Mouse (Mus musculus): Measurements from ENCODE around the gene Dgcr2. TPM values are rescaled to one million over a fixed set of nuclear protein-coding genes. Genes with fewer than 3 reads are reported as not detected.

The Dgcr2 gene
- polyA plus RNA-seq, 1 experiment from 2014 or later: 102 TPM

DNA sequence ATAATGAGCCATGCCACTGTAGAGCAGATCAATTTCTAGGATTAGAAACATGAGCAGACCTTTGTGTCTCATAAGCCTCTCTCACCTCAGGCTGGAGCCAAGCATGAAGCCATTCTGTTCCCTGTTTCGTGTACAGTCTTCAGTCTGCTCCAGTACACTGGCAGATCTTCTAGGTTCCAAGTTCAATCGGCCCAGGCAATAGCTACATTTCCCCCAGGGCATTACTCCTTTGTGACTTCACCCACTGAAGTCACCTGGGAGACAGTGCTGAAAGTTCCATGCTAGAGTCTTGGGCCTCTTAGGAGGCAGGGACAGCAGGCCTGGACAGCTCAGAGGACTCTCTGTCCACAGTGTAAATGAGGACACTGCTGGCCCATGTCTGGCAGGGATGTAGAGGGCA is 4.4 kb downstream of the Dgcr2 start, which contains the start of gene Tssk1:
Tssk1 (plus strand) TSS at position 301 of the 400 bp plus-strand sequence.
- 80% methylated on average over 2 of the region's 2 CpGs for WGBS
- H3K4me1 ChIP-seq (replicated peaks): peaks cover 21% of the 10 kb centered on the region
- ATAC-seq (ENCODE audit: insufficient number of reproducible peaks, insufficient read depth, low FRiP score, low TSS enrichment, low read depth): no peak
- H3K27me3 ChIP-seq: no peaks in the 10 kb centered on the region
- no peak within 1 kb of the TSS for H3K4me3 ChIP-seq (replicated peaks)
- no peaks in the 10 kb centered on the region for H3K9me3 ChIP-seq
- no peak within 1 kb of the TSS for H3K4me2 ChIP-seq
- no peak within 1 kb of the TSS for H3K27ac ChIP-seq
- H3K9ac ChIP-seq (replicated peaks): no peak within 1 kb of the TSS
- peaks cover 13% of the 10 kb centered on the region for H3K36me3 ChIP-seq

DNA sequence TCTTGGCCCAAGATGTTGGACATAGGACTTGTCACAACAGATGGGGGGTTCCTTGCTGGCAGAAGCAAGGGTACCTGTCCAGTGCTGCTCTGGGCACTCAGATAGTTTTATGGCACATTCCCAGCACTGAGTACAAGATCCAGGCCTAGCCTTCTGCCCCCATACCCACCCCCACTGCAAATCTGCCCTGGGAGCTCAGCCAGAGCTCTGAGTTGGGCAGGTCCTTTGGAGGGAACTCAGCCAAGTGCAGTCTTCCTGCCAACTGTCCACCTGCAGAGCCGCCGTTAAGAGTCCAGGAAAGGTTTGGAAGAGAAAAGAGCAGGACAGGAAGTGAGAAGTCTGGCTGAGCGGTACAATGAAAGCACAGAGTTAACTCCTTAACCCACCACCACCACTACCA is 5.8 kb downstream of the Dgcr2 start:
- Histone ChIP-seq H3K9ac (replicated peaks) (no peak overlapping the region), H3K9me3 (no peaks in the 10 kb centered on the region), H3K4me1 (replicated peaks) (peaks cover 21% of the 10 kb centered on the region), H3K27me3 (no peaks in the 10 kb centered on the region), H3K4me3 (replicated peaks) (no peak overlapping the region), H3K4me2 (no peak overlapping the region), H3K36me3 (peaks cover 4% of the 10 kb centered on the region; the same call in 1 of the 2 replicates), H3K27ac (no peak overlapping the region)
- ATAC-seq (ENCODE audit: insufficient number of reproducible peaks, insufficient read depth, low FRiP score, low TSS enrichment, low read depth): no peak
- WGBS: 78% methylated on average over 3 of the region's 3 CpGs

DNA sequence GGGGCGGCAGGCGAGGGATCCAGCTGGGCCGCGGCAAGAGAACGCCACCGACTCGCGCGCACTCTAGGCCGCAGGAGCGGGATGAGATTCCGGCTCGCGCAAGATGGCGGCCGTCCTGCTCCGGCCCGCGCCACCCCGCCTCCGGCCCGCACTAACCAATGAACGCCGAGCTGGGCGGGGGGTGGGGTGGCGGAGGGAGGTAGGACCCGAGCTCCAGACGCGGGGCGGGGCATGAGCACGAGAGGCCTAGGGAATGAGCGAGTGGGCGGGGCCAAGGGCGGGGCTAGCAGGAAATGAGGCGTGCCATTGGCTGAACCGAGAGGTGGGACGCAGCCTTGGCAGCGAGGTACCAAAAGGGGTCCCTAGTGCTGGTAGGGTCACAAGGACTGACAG is 6.8 kb downstream of the Dgcr2 start, which contains the start of gene Gm20518:
Gm20518 (minus strand) TSS at position 105 of the 393 bp plus-strand sequence.
- Histone ChIP-seq H3K36me3 (peaks cover 4% of the 10 kb centered on the region; the same call in 1 of the 2 replicates), H3K27ac (peak within 1 kb of the TSS; percentile 95), H3K9me3 (no peaks in the 10 kb centered on the region), H3K4me2 (peak within 1 kb of the TSS; percentile 93), H3K9ac (replicated peaks) (peak within 1 kb of the TSS; percentile 98), H3K4me3 (replicated peaks) (peak within 1 kb of the TSS; percentile 95), H3K27me3 (no peaks in the 10 kb centered on the region), H3K4me1 (replicated peaks) (peaks cover 26% of the 10 kb centered on the region)
- ATAC-seq (ENCODE audit: insufficient number of reproducible peaks, insufficient read depth, low FRiP score, low TSS enrichment, low read depth): peak; percentile 97
- under 1% methylated on average over 37 of the region's 38 CpGs for WGBS

DNA sequence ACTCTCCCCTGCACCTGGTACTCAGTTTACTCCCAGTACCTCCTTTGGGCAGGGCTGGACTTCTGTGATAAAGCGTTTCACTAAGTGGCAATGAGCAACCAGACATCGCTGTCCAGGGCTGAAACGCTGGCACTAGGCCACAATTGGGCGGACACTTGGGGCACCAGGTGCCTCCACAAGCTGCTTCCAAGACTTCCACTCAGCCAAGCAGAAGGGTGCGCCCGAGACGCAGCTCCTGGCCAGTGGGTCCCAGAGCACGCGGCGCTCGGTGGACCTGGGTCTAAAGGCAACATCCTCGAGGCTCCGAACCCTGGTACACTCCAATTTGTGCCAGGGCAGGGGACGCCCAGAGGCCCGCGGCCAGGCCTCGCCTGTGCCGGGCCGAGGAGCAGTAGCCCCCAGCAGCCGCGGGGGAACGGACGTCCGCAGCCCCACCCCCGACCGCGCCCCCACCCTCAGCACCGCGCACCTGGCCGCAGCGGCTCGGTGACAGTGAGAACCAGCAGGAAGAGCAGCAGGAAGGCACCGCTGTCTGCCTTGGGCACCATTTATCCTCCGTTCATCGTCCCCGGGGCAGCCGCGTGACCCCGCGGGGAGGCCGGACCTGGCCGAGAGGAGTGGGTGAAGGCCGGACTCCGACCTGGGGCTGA is 7.3 kb downstream of the Dgcr2 start:
- Histone ChIP-seq H3K27ac (peak overlapping the region; percentile 95), H3K27me3 (no peaks in the 10 kb centered on the region), H3K9me3 (no peaks in the 10 kb centered on the region), H3K4me3 (replicated peaks) (peak overlapping the region; percentile 95), H3K4me2 (peak overlapping the region; percentile 93), H3K9ac (replicated peaks) (peak overlapping the region; percentile 98), H3K36me3 (peaks cover 4% of the 10 kb centered on the region; the same call in 1 of the 2 replicates), H3K4me1 (replicated peaks) (peaks cover 26% of the 10 kb centered on the region)
- ATAC-seq (ENCODE audit: insufficient number of reproducible peaks, insufficient read depth, low FRiP score, low TSS enrichment, low read depth): peak; percentile 67
- WGBS: under 1% methylated on average over 44 of the region's 44 CpGs

DNA sequence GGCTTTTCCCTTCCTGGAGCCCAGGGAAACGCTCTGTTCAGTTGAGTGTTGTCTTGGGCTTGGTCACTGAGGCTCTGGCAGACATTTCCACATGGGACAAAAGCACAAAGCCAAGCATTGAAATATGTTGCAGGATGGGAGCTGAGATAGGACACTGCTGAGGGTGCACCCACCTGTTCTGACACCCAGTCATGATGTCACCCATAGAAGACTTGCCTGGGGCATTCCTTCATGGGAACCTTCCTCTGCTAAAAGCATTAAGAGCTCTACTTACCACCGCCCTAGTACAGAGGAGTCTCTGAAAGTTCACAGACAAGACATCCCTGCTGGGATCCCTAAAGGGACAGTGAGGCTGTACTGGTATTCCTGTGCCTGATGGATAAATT is 8.0 kb downstream of the Dgcr2 start:
- peaks cover 4% of the 10 kb centered on the region; the same call in 1 of the 2 replicates for H3K36me3 ChIP-seq
- no peaks in the 10 kb centered on the region for H3K9me3 ChIP-seq
- ATAC-seq (ENCODE audit: insufficient number of reproducible peaks, insufficient read depth, low FRiP score, low TSS enrichment, low read depth): no peak
- no peaks in the 10 kb centered on the region for H3K27me3 ChIP-seq
- peaks cover 26% of the 10 kb centered on the region for H3K4me1 ChIP-seq (replicated peaks)
- no peak overlapping the region for H3K27ac ChIP-seq
- H3K4me3 ChIP-seq (replicated peaks): peak overlapping the region; percentile 95
- peak overlapping the region; percentile 93 for H3K4me2 ChIP-seq
- 61% methylated on average over 2 of the region's 2 CpGs for WGBS
- peak overlapping the region; percentile 98 for H3K9ac ChIP-seq (replicated peaks)

DNA sequence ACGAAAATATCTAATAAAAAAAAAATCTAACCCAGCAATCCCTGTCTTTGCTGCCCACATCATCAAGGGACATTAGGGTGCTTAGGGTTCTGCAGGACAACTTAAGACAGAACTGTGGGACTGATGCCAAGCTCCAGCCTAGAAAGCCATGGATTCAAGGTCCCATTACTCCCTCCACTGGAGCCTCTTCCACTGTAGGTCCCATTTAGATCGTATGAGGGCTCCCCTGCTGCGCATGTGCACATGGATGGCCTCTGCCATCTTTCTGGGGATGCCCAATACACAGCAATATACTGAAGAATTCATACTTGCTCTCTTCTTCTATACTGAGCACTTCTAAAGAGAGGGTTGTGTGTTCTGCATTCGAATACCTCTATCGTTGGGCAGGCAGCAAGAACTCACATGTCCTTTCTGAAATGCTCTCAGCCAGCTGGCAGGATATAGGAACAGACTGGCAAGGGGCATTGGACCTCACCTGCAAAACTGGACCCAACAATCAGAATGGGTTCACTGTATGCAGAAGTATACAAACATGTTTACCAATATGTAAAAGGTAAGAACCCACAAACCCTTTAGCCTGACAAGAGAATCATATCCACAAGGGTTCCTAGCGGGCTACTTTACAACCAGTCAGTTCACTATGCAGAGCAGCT is 8.5 kb downstream of the Dgcr2 start:
- ATAC-seq (ENCODE audit: insufficient number of reproducible peaks, insufficient read depth, low FRiP score, low TSS enrichment, low read depth): no peak
- WGBS: 85% methylated on average over 6 of the region's 6 CpGs
- Histone ChIP-seq H3K9me3 (no peaks in the 10 kb centered on the region), H3K9ac (replicated peaks) (peak overlapping the region; percentile 98), H3K4me1 (replicated peaks) (peaks cover 26% of the 10 kb centered on the region), H3K27me3 (no peaks in the 10 kb centered on the region), H3K36me3 (peaks cover 9% of the 10 kb centered on the region; the same call in 1 of the 2 replicates), H3K4me3 (replicated peaks) (peak overlapping the region; percentile 95), H3K4me2 (peak overlapping the region; percentile 93), H3K27ac (no peak overlapping the region)

DNA sequence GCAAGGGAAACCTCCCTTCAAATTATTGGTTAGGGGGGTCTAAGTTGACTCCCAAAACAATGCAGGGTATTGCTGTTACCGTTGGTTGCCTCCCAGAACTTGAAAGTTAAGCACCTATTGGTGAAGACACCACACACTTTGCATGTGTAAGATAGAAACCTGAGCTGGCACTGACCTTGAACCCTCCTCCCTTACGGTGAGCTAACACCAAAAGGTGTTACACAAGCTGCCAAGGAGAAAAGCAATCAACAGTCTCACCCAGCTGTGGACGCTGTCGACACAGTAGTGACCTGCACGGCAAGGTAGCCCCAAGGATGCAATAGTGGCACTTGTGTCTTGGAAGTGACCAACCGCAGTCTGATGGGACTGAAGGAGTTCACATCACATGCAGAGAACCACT is 14.2 kb downstream of the Dgcr2 start:
- WGBS: 83% methylated on average over 6 of the region's 6 CpGs
- Histone ChIP-seq H3K36me3 (peaks cover 43% of the 10 kb centered on the region), H3K9ac (replicated peaks) (no peak overlapping the region), H3K27me3 (no peaks in the 10 kb centered on the region), H3K27ac (no peak overlapping the region), H3K4me1 (replicated peaks) (peaks cover 9% of the 10 kb centered on the region; the same call in 1 of the 2 replicates), H3K4me3 (replicated peaks) (no peak overlapping the region), H3K4me2 (no peak overlapping the region), H3K9me3 (no peaks in the 10 kb centered on the region)
- no peak for ATAC-seq (ENCODE audit: insufficient number of reproducible peaks, insufficient read depth, low FRiP score, low TSS enrichment, low read depth)

DNA sequence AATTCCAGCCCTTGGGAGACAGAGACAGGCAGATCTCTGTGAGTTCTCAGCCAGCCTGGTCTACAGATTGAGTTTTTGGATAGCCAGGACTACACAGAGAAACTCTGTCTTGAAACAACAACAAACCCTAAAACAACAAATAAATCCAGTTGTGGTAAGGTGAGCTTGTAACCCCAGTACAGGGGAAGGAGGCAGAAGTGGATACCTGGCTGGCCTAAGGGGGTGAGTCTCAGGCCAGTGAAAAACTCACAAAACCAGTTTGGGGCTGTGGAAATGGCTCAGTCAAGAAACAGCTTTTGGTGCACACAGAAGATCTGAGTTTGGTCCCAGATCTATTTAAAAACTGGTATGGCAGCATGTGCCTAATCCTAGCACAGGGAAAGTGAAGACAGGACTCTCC is 16.2 kb downstream of the Dgcr2 start:
- no peak overlapping the region for H3K4me3 ChIP-seq (replicated peaks)
- no peaks in the 10 kb centered on the region for H3K27me3 ChIP-seq
- H3K4me1 ChIP-seq (replicated peaks): peaks cover 9% of the 10 kb centered on the region; the same call in 1 of the 2 replicates
- ATAC-seq (ENCODE audit: insufficient number of reproducible peaks, insufficient read depth, low FRiP score, low TSS enrichment, low read depth): no peak
- no peak overlapping the region for H3K9ac ChIP-seq (replicated peaks)
- peaks cover 3% of the 10 kb centered on the region; the same call in 1 of the 2 replicates for H3K9me3 ChIP-seq
- H3K27ac ChIP-seq: no peak overlapping the region
- peaks cover 59% of the 10 kb centered on the region for H3K36me3 ChIP-seq
- no peak overlapping the region for H3K4me2 ChIP-seq

DNA sequence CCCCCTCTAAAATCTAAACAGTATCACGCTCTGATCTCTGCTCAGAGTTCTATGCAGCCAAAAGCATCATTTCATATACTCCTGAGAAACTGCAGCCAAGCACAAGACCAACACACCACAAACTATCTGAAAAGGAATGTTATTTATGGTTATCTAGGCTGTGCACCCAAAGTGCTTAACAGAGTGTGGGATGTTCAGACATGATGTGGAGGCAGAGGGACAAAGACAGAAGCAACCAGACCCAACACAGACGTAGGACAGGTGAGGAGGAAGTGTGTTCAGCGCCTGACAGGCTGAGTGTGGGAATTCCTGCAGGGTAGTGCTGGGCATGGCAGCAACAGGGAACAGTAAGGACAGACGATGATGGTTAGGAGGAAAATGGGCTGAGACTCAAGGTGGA is 18.8 kb downstream of the Dgcr2 start:
- Histone ChIP-seq H3K36me3 (peaks cover 56% of the 10 kb centered on the region), H3K27ac (no peak overlapping the region)

DNA sequence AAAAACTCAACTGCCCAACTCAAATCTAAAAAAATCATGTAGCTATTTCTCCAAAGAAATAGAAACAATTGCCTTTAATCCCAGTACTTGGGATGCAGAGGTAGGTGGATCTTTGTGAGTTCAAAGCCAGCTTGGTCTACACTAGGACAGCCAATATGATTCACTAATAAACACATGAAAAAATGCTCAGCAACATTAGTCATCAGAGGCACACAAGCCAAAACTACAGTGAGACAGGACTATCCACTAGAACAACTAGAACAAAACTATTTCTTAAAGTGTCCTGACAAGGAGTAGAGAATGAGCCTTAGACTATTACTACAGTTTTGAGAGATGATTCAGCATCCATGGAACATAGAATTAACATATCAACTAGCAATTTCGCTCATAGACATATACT is 22.3 kb downstream of the Dgcr2 start:
- Histone ChIP-seq H3K4me1 (replicated peaks) (no peaks in the 10 kb centered on the region), H3K9ac (replicated peaks) (no peak overlapping the region), H3K4me2 (no peak overlapping the region), H3K4me3 (replicated peaks) (no peak overlapping the region), H3K27me3 (no peaks in the 10 kb centered on the region), H3K9me3 (peaks cover 3% of the 10 kb centered on the region; the same call in 1 of the 2 replicates), H3K36me3 (peaks cover 53% of the 10 kb centered on the region), H3K27ac (no peak overlapping the region)
- WGBS: 96% methylated on average over 1 of the region's 1 CpGs
- ATAC-seq (ENCODE audit: insufficient number of reproducible peaks, insufficient read depth, low FRiP score, low TSS enrichment, low read depth): no peak

More for the DNA sequence above, 18.8 kb downstream of the Dgcr2 start:
- no peaks in the 10 kb centered on the region for H3K27me3 ChIP-seq
- H3K9me3 ChIP-seq: peaks cover 3% of the 10 kb centered on the region; the same call in 1 of the 2 replicates
- no peak for ATAC-seq (ENCODE audit: insufficient number of reproducible peaks, insufficient read depth, low FRiP score, low TSS enrichment, low read depth)
- no peak overlapping the region for H3K4me2 ChIP-seq
- WGBS: 95% methylated on average over 4 of the region's 4 CpGs
- H3K4me3 ChIP-seq (replicated peaks): no peak overlapping the region
- H3K9ac ChIP-seq (replicated peaks): no peak overlapping the region
- H3K4me1 ChIP-seq (replicated peaks): peaks cover 4% of the 10 kb centered on the region; the same call in 1 of the 2 replicates

DNA sequence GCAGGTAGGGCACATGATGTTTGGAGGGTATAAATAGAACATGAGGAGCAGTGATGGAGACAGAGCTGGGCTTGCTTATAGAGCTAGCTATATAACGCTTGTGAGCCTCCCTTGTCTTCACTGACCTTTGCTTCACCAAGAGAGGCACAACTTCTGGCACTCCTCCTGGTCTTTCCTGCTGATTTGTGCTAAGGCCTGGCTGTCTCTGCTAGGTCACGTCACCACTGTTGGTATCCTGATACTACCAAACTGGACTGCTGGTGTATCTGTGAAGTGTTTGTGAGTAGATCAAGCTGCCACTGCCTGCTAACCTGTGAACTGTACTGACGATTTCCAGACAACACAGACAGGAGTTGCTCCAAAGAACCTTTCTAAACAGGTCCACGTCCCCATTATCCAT is 23.2 kb downstream of the Dgcr2 start:
- Histone ChIP-seq H3K36me3 (peaks cover 60% of the 10 kb centered on the region), H3K4me2 (no peak overlapping the region), H3K9me3 (peaks cover 3% of the 10 kb centered on the region; the same call in 1 of the 2 replicates), H3K27ac (no peak overlapping the region), H3K27me3 (no peaks in the 10 kb centered on the region), H3K4me1 (replicated peaks) (no peaks in the 10 kb centered on the region), H3K4me3 (replicated peaks) (no peak overlapping the region), H3K9ac (replicated peaks) (no peak overlapping the region)
- 80% methylated on average over 4 of the region's 4 CpGs for WGBS
- ATAC-seq (ENCODE audit: insufficient number of reproducible peaks, insufficient read depth, low FRiP score, low TSS enrichment, low read depth): no peak

Measured in limb, embryonic 12.5 days (tissue).